Mouse (Mus musculus): ENCODE data around the gene Mavs. TPM values are rescaled to one million over a fixed set of nuclear protein-coding genes. Genes with fewer than 3 reads are reported as not detected.

Mavs gene
- total and polyA plus RNA-seq, 2 experiments from 2014 or later = 6.1 to 17.4 TPM

DNA sequence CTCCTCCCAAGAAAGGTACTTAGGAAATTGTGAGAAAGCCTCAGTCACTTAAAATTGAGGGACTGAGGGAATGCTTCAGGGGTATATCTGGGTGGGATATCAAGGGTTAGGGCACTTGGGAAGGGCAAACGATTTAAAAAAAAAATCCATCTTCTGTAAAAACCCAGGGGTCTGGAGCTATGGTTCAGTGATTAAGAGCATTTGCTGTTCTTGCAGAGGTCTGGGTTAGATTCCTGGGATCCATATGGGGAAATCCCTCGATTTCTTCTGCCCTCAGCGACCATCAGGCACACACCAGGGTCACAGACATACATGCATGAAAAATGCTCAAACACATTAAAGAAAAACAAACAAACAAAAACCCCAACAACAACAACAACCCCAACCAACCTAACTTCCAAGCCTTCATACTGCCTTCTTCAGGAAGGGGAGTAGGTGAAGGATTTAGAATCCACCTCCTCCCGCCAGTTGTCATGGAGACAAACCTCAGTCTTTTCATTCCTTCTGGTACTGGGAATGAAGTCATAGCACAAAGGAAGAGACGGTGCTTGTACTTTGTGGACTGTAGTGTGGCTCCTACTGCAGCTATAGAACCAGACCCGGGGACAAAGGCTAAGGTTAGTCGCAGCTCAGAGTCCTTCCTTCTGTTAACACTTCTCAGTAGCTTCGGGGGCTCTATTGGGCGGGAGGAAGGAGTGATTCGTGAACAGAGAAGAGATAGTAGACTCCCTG lies 27.8 kb downstream of the Mavs start:
- Histone ChIP-seq H3K4me1 (ENCODE audit: insufficient read depth, low read length) (no peaks in the 10 kb centered on the region), H3K9me3 (ENCODE audit: low read length) (no peaks in the 10 kb centered on the region), H3K27me3 (ENCODE audit: insufficient read depth, low read length) (no peaks in the 10 kb centered on the region), H3K27ac (peak overlapping the region; percentile 99), H3K4me2 (ENCODE audit: low read depth, low read length) (peak overlapping the region; percentile 97), H3K9ac (replicated peaks; ENCODE audit: low read length) (peak overlapping the region; percentile 97), H3K36me3 (ENCODE audit: insufficient read depth, low read length) (no peaks in the 10 kb centered on the region), H3K4me3 (ENCODE audit: low read length) (peak overlapping the region; percentile 86)
- ATAC-seq (peak; percentile 87), DNase-seq (ENCODE audit: low spot score) (peak; percentile 74)
- TF ChIP-seq CTCF (IDR thresholded peaks at IDR 0.05; ENCODE audit: low read depth) = no peak
- 3% methylated on average over 10 of the region's 10 CpGs for WGBS

DNA sequence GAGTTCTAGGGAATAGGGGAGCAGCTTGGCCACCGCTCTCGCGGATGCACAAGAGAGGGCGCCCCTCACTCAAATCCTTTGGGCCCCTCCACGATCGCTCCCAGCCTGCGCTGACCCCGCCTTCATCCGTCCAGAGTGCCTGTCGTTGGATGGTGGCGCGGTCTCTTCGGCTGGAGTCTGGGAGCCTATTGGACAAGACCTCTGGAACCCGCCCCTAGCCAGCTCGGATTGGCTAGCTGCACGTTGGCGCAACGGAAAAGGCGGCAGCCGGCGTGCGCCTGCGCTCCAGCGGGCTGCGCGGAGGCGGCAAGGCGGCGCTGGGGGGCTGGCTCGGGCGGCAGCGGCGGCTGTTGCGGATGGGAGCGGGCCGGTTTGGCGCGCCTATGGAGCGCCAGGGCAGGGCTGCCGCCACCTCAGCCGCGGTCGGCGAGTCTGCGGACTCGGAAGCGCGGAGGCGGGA lies 28.4 kb downstream of the Mavs start, which contains the start of gene Pank2:
Gene Pank2 (plus strand): TSS at position 283 of the 460 bp plus-strand sequence.
- peak within 1 kb of the TSS; percentile 86 for H3K4me3 ChIP-seq (ENCODE audit: low read length)
- H3K9me3 ChIP-seq (ENCODE audit: low read length) = no peaks in the 10 kb centered on the region
- H3K36me3 ChIP-seq (ENCODE audit: insufficient read depth, low read length) = no peaks in the 10 kb centered on the region
- H3K4me2 ChIP-seq (ENCODE audit: low read depth, low read length) = peak within 1 kb of the TSS; percentile 97
- H3K27ac ChIP-seq = peak within 1 kb of the TSS; percentile 99
- WGBS = 0% methylated on average over 45 of the region's 49 CpGs
- H3K4me1 ChIP-seq (ENCODE audit: insufficient read depth, low read length) = no peaks in the 10 kb centered on the region
- TF ChIP-seq CTCF (IDR thresholded peaks at IDR 0.05; ENCODE audit: low read depth) = peak; percentile 57
- DNase-seq (ENCODE audit: low spot score) (peak; percentile 99), ATAC-seq (peak; percentile 100)
- H3K9ac ChIP-seq (replicated peaks; ENCODE audit: low read length) = peak within 1 kb of the TSS; percentile 97
- H3K27me3 ChIP-seq (ENCODE audit: insufficient read depth, low read length) = no peaks in the 10 kb centered on the region

DNA sequence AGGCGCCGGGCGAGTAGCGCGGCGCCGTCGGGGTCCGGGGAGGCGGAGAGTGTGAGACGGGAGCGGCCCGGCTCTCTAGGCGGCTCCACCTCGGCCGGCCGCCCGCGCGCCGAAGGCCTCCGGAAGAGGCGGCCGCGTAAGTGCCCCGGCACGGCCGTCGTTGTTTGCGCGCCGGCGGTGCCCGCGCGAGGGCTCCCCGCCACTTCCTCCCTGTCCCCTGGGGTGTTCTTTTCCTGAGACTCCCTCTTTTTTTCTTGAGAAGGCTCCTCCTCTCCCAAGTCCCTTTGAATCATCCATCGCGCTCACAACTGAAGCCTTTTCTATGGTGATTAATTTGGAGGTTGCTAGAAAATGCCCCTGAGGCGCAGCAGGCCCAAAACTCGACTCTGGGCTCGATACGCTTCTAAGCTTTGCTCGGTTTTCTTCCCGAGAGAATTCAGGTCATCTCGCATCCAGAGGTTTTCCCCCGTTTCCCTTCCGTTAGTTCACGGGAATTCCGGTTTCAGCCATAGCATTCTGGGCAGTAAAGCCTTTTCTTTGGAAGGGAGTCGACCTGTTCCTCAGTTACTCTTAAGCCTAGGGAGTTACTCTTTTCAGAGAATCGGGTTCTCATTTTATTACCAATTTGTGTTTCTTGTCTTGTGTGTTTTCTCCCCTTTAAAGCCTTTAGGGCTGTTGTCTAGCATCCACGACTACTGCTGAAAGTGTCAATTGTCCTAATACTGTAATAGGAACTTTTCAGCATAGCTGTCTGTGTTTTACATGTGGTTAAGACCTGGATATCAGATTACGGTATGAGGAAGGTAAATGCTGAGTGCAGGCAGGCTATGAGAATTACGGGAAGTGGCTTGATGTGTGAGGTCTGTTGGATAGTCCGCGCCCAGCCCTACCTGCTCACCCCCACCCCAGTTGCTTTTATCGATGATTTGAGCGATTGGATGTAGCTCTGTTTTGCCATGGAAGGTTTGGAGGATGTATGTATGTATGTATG lies 29.1 kb downstream of the Mavs start:
- no peaks in the 10 kb centered on the region for H3K36me3 ChIP-seq (ENCODE audit: insufficient read depth, low read length)
- TF ChIP-seq CTCF (IDR thresholded peaks at IDR 0.05; ENCODE audit: low read depth) = no peak
- WGBS = under 1% methylated on average over 59 of the region's 59 CpGs
- H3K4me3 ChIP-seq (ENCODE audit: low read length) = peak overlapping the region; percentile 86
- H3K9ac ChIP-seq (replicated peaks; ENCODE audit: low read length) = peak overlapping the region; percentile 97
- no peaks in the 10 kb centered on the region for H3K27me3 ChIP-seq (ENCODE audit: insufficient read depth, low read length)
- H3K4me2 ChIP-seq (ENCODE audit: low read depth, low read length) = peak overlapping the region; percentile 97
- H3K27ac ChIP-seq = peak overlapping the region; percentile 99
- H3K4me1 ChIP-seq (ENCODE audit: insufficient read depth, low read length) = no peaks in the 10 kb centered on the region
- no peaks in the 10 kb centered on the region for H3K9me3 ChIP-seq (ENCODE audit: low read length)
- DNase-seq (ENCODE audit: low spot score) (peak; percentile 74), ATAC-seq (peak; percentile 73)

DNA sequence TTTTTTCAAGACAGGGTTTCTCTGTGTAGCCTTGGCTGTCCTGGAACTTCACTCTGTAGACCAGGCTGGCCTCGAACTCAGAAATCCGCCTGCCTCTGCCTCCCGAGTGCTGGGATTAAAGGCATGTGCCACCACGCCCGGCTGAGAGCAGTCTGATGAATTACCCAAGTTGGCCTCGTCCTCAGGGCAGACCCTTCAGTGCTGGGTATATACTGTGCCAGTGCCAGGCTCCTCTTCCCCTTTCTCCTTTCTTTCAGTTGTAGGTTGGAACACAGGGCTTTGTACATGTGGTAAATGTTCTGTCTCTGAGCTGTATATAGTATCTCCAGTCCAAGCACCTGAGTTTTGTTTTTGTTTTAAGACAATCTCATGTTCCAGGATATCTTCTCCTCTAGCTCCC lies 30.2 kb downstream of the Mavs start:
- Histone ChIP-seq H3K27me3 (ENCODE audit: insufficient read depth, low read length) (no peaks in the 10 kb centered on the region), H3K36me3 (ENCODE audit: insufficient read depth, low read length) (no peaks in the 10 kb centered on the region), H3K27ac (no peak overlapping the region), H3K9me3 (ENCODE audit: low read length) (no peaks in the 10 kb centered on the region), H3K9ac (replicated peaks; ENCODE audit: low read length) (no peak overlapping the region), H3K4me2 (ENCODE audit: low read depth, low read length) (peak overlapping the region; percentile 97), H3K4me1 (ENCODE audit: insufficient read depth, low read length) (no peaks in the 10 kb centered on the region), H3K4me3 (ENCODE audit: low read length) (peak overlapping the region; percentile 86; the same call in 1 of the 2 replicates)
- WGBS = 67% methylated on average over 6 of the region's 6 CpGs
- DNase-seq (ENCODE audit: low spot score) (no peak), ATAC-seq (no peak)
- no peak for TF ChIP-seq CTCF (IDR thresholded peaks at IDR 0.05; ENCODE audit: low read depth)

DNA sequence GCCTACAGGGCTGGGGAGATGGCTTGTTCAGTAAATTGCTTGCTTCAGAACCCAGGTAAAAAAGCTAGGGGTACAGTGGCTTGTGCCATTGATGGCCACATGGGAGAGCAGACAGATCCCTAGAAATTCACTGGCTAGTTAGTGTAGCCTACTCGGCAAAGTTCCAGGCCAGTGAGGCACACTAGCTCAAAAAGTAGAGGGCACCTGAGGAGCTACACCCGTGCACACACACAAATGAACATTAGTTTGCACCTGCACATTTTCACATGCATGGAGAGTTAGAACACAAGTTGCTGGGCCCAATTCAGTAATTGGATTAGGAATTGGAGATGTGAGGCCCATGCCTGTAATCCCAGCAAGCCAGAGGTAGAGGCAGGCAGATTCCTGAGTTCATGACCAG lies 31.2 kb downstream of the Mavs start:
- ATAC-seq (no peak), DNase-seq (ENCODE audit: low spot score) (no peak)
- H3K9ac ChIP-seq (replicated peaks; ENCODE audit: low read length) = no peak overlapping the region
- no peak for TF ChIP-seq CTCF (IDR thresholded peaks at IDR 0.05; ENCODE audit: low read depth)
- no peak overlapping the region for H3K27ac ChIP-seq
- H3K4me2 ChIP-seq (ENCODE audit: low read depth, low read length) = no peak overlapping the region
- no peaks in the 10 kb centered on the region for H3K4me1 ChIP-seq (ENCODE audit: insufficient read depth, low read length)
- H3K9me3 ChIP-seq (ENCODE audit: low read length) = no peaks in the 10 kb centered on the region
- no peak overlapping the region for H3K4me3 ChIP-seq (ENCODE audit: low read length)
- no peaks in the 10 kb centered on the region for H3K27me3 ChIP-seq (ENCODE audit: insufficient read depth, low read length)
- 69% methylated on average over 2 of the region's 2 CpGs for WGBS
- no peaks in the 10 kb centered on the region for H3K36me3 ChIP-seq (ENCODE audit: insufficient read depth, low read length)

DNA sequence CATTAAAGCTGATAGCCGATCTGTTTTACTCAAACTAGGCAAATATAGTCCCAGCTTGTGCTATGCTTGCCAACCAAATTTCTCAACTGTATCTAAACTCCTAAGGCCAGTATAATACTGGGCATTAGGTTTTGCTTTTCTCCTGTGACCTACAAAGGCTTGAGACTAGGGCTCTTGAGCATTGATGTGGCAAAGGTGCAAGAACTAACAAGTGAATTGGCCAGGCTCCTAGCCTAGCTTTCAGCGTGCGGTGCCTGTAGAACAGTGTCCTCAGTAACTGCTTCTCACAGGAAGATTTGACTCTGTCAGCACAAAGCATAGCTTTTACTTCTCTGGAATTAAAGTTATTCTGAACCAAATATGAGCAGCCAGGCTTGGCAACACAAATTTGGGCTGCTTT lies 41.6 kb downstream of the Mavs start:
- no peak for ATAC-seq
- no peak overlapping the region for H3K4me2 ChIP-seq (ENCODE audit: low read depth, low read length)
- no peaks in the 10 kb centered on the region for H3K4me1 ChIP-seq (ENCODE audit: insufficient read depth, low read length)
- no peak overlapping the region for H3K27ac ChIP-seq
- peaks cover 33% of the 10 kb centered on the region for H3K36me3 ChIP-seq (ENCODE audit: insufficient read depth, low read length)
- H3K27me3 ChIP-seq (ENCODE audit: insufficient read depth, low read length) = no peaks in the 10 kb centered on the region
- no peak overlapping the region for H3K9ac ChIP-seq (replicated peaks; ENCODE audit: low read length)
- H3K9me3 ChIP-seq (ENCODE audit: low read length) = no peaks in the 10 kb centered on the region
- 88% methylated on average over 3 of the region's 3 CpGs for WGBS
- TF ChIP-seq CTCF (IDR thresholded peaks at IDR 0.05; ENCODE audit: low read depth) = no peak
- no peak overlapping the region for H3K4me3 ChIP-seq (ENCODE audit: low read length)
- no peak for DNase-seq (ENCODE audit: low spot score)
